Mouse (Mus musculus) thymus, postnatal 25 days (tissue): ENCODE data around the gene Efcab6.

Experiments used
- DNase-seq: peaks from one replicate; pipeline ENCODE4 v3.0.0; 2022

Gene Efcab6

GRCm38 (mm10) chr15:83965126-83965525 lies 100.1 kb downstream of the Efcab6 start:
- no peak for DNase-seq

GRCm38 (mm10) chr15:83958376-83958775 lies 106.8 kb downstream of the Efcab6 start:
- DNase-seq: no peak

- DNase-seq: no peak
Observed at GRCm38 (mm10) chr15:83956996-83957395, 108.2 kb downstream of the Efcab6 start.

- DNase-seq: no peak
Observed at GRCm38 (mm10) chr15:83955948-83956707, 109.1 kb downstream of the Efcab6 start.

- no peak for DNase-seq
Observed at GRCm38 (mm10) chr15:83949729-83950491, 115.3 kb downstream of the Efcab6 start.

- no peak for DNase-seq
Observed at GRCm38 (mm10) chr15:83939703-83940102, 125.5 kb downstream of the Efcab6 start.

- DNase-seq: no peak
Observed at GRCm38 (mm10) chr15:83938466-83938865, 126.7 kb downstream of the Efcab6 start.

GRCm38 (mm10) chr15:83936506-83936905 lies 128.7 kb downstream of the Efcab6 start:
- no peak for DNase-seq

- no peak for DNase-seq
Observed at GRCm38 (mm10) chr15:83934816-83935215, 130.4 kb downstream of the Efcab6 start.

GRCm38 (mm10) chr15:83925338-83925737 lies 139.8 kb downstream of the Efcab6 start:
- no peak for DNase-seq

GRCm38 (mm10) chr15:83924656-83925055 lies 140.5 kb downstream of the Efcab6 start:
- no peak for DNase-seq

GRCm38 (mm10) chr15:83915376-83915775 lies 149.8 kb downstream of the Efcab6 start:
- DNase-seq: no peak

GRCm38 (mm10) chr15:83913028-83913714 lies 152.0 kb downstream of the Efcab6 start:
- no peak for DNase-seq

- no peak for DNase-seq
Observed at GRCm38 (mm10) chr15:83906472-83906871, 158.7 kb downstream of the Efcab6 start.

GRCm38 (mm10) chr15:83897286-83897685 lies 167.9 kb downstream of the Efcab6 start:
- DNase-seq: no peak

GRCm38 (mm10) chr15:83896011-83896410 lies 169.2 kb downstream of the Efcab6 start:
- DNase-seq: no peak

- DNase-seq: no peak
Observed at GRCm38 (mm10) chr15:83894261-83894660, 170.9 kb downstream of the Efcab6 start.

- DNase-seq: no peak
Observed at GRCm38 (mm10) chr15:83892871-83893270, 172.3 kb downstream of the Efcab6 start.

- no peak for DNase-seq
Observed at GRCm38 (mm10) chr15:83884291-83884690, 180.9 kb downstream of the Efcab6 start.

GRCm38 (mm10) chr15:83883821-83884220 lies 181.4 kb downstream of the Efcab6 start:
- DNase-seq: no peak

GRCm38 (mm10) chr15:83879845-83880244 lies 185.3 kb downstream of the Efcab6 start:
- DNase-seq: no peak

GRCm38 (mm10) chr15:83877898-83878297 lies 187.3 kb downstream of the Efcab6 start:
- no peak for DNase-seq

GRCm38 (mm10) chr15:83877155-83877866 lies 187.9 kb downstream of the Efcab6 start:
- DNase-seq: no peak
